ENCODE assay signal across 22 mouse cellular contexts in genomic region chr9:114534747-114535517, GRCm38 (mm10). TPM values are rescaled to one million over a fixed set of nuclear protein-coding genes. Genes with fewer than 3 reads are reported as not detected.
A peak's percentile ranks its signal among the peaks of the same experiment; 100 is the strongest.
DNase-seq lines count a peak whose midpoint lies in the region; ATAC-seq and TF ChIP-seq lines count a peak whose summit lies in the region.
"Had no signal": no experiment of that assay in that cellular context is flagged by ENCODE, and none has a peak within 500 bp of the region (broad histone marks: within the 10 kb centered on the region; RNA-seq: fewer than 3 reads in every experiment).

No protein-coding gene starts in this region.

- no peak overlapping the region for H3K4me2 ChIP-seq in hindbrain, embryonic 14.5 days (replicated peaks)
- H3K4me2 ChIP-seq: forebrain, embryonic 12.5 days had no signal

- H3K4me1 ChIP-seq in hindbrain, embryonic 10.5 days (replicated peaks) = peaks cover 96% of the 10 kb centered on the region
- 0 out of 2 replicates have a peak, but pooled peaks cover 6% of the 10 kb centered on the region for H3K4me1 ChIP-seq in hindbrain, embryonic 14.5 days (replicated peaks; ENCODE audit: control insufficient read depth, insufficient read depth, low read length)
- H3K4me1 ChIP-seq in E14TG2a.4 (replicated peaks; ENCODE audit: low read depth, low read length) = peaks cover 100% of the 10 kb centered on the region

- 76% methylated on average over 9 of the region's 9 CpGs for WGBS in hindbrain, embryonic 10.5 days
- WGBS in hindbrain, embryonic 14.5 days = 82% methylated on average over 9 of the region's 9 CpGs

- H3K4me3 ChIP-seq in hindbrain, embryonic 10.5 days = no peak overlapping the region
- no peak overlapping the region for H3K4me3 ChIP-seq in hindbrain, embryonic 14.5 days (replicated peaks; ENCODE audit: low read length)
- peak overlapping the region; percentile 50 for H3K4me3 ChIP-seq in E14TG2a.4 (replicated peaks; ENCODE audit: low read length)
- H3K4me3 ChIP-seq: forebrain, embryonic 12.5 days; gastrocnemius, adult 2 months had no signal

- H3K9ac ChIP-seq in hindbrain, embryonic 14.5 days = no peak overlapping the region
- H3K9ac ChIP-seq: forebrain, embryonic 12.5 days had no signal

- H3K27me3 ChIP-seq in hindbrain, embryonic 10.5 days (ENCODE audit: insufficient read depth, poor library complexity, severe bottlenecking) = no peaks in the 10 kb centered on the region
- no peaks in the 10 kb centered on the region for H3K27me3 ChIP-seq in hindbrain, embryonic 14.5 days (ENCODE audit: control insufficient read depth, insufficient read depth, low read length)
- H3K27me3 ChIP-seq in E14TG2a.4 (ENCODE audit: insufficient read depth, low read length) = no peaks in the 10 kb centered on the region

- intact Hi-C loops in left cerebral cortex, postnatal 25 days (cut with DNase I) = no loop called here
- intact Hi-C loops in left cerebral cortex, postnatal 4 days (cut with DNase I) = no loop called here

- no peaks in the 10 kb centered on the region for H3K36me3 ChIP-seq in hindbrain, embryonic 10.5 days
- H3K36me3 ChIP-seq in hindbrain, embryonic 14.5 days (replicated peaks; ENCODE audit: control insufficient read depth, insufficient read depth) = no peaks in the 10 kb centered on the region
- H3K36me3 ChIP-seq in E14TG2a.4 (ENCODE audit: insufficient read depth, low read length) = peaks cover 79% of the 10 kb centered on the region
- H3K36me3 ChIP-seq: forebrain, embryonic 12.5 days had no signal

- no peak for ATAC-seq in hindbrain, embryonic 14.5 days (ENCODE audit: low FRiP score)
- ATAC-seq: activated CD4-positive, CD25-positive, alpha-beta regulatory T cell, adult 4 months had no signal

- no peaks in the 10 kb centered on the region for H3K9me3 ChIP-seq in hindbrain, embryonic 10.5 days
- no peaks in the 10 kb centered on the region for H3K9me3 ChIP-seq in hindbrain, embryonic 14.5 days (ENCODE audit: control insufficient read depth, low read length)
- H3K9me3 ChIP-seq in E14TG2a.4 (ENCODE audit: low read length) = no peaks in the 10 kb centered on the region
- H3K9me3 ChIP-seq: forebrain, embryonic 12.5 days had no signal

- H3K27ac ChIP-seq in hindbrain, embryonic 10.5 days = peak overlapping the region; percentile 71
- no peak overlapping the region for H3K27ac ChIP-seq in hindbrain, embryonic 14.5 days
- H3K27ac ChIP-seq: forebrain, embryonic 12.5 days; gastrocnemius, adult 2 months had no signal

- TF ChIP-seq CTCF in E14TG2a.4 (conservative IDR thresholded peaks at IDR 0.05; ENCODE audit: low read length) = peak; percentile 55

- no peak for DNase-seq in hindbrain, embryonic 10.5 days (ENCODE audit: low spot score)
- DNase-seq in hindbrain, embryonic 14.5 days (ENCODE audit: low spot score) = no peak
- DNase-seq in left cerebral cortex, postnatal 25 days (ENCODE audit: low spot score in 2 of 2) = peak; percentile 6 to 73
- no peak for DNase-seq in left cerebral cortex, postnatal 4 days
- DNase-seq in ES-CJ7 (ENCODE audit: low read depth, low spot score) = peak; percentile 61
- DNase-seq in adrenal gland, adult 18-20 months (ENCODE audit: low spot score in 2 of 2) = no peak
- no peak for DNase-seq in spleen, adult 18-20 months
- DNase-seq: adrenal gland, postnatal 25 days; cerebellum, adult 9-11 months; gastrocnemius, adult 2 months; lung, postnatal 36 days; thymus, adult 18-20 months had no signal

RNA-seq across cellular contexts. Expression of gene C130032M10Rik, which starts 19.4 kb away (rescaled TPM):
- 0.38 and 1.9 TPM in 2 replicates for polyA plus RNA-seq in hindbrain, embryonic 10.5 days (2016; fragmentation: Nextera tagmentation; extraction: Ambion mirVana)
- polyA plus RNA-seq in hindbrain, embryonic 14.5 days (2014; fragmentation: Nextera tagmentation; extraction: Ambion mirVana) = not detected in 2 replicates
- total RNA-seq in left cerebral cortex, postnatal 25 days (2021) = not detected
- total RNA-seq in left cerebral cortex, postnatal 4 days (2021) = not detected
- not detected for total RNA-seq in adrenal gland, adult 18-20 months (2021)
- total RNA-seq: adrenal gland, postnatal 25 days; gastrocnemius, adult 2 months; granulocyte monocyte progenitor cell, adult 5-6 weeks had no signal
- polyA plus RNA-seq: activated CD4-positive, CD25-positive, alpha-beta regulatory T cell, adult 4 months; forebrain, embryonic 12.5 days; hindbrain, embryonic 11.5 days; intestine, embryonic 14.5 days; liver, embryonic 16.5 days; neural tube, embryonic 14.5 days; small intestine, adult 2 months had no signal

RNA-seq across cellular contexts. Expression of gene Trim71, which starts 29.2 kb away (rescaled TPM):
- polyA plus RNA-seq in hindbrain, embryonic 10.5 days (2016; fragmentation: Nextera tagmentation; extraction: Ambion mirVana) = 3.8 and 8.3 TPM in 2 replicates
- 0.29 and 0.31 TPM in 2 replicates for polyA plus RNA-seq in hindbrain, embryonic 14.5 days (2014; fragmentation: Nextera tagmentation; extraction: Ambion mirVana)
- under 1 TPM; 0.69 TPM for total RNA-seq in left cerebral cortex, postnatal 25 days (2021)
- under 1 TPM; 0.06 to 0.14 TPM for total RNA-seq in left cerebral cortex, postnatal 4 days (2021)
- total RNA-seq in adrenal gland, adult 18-20 months (2021) = not detected
- total RNA-seq: gastrocnemius, adult 2 months; granulocyte monocyte progenitor cell, adult 5-6 weeks had no signal
- polyA plus RNA-seq: heart, embryonic 14.5 days; small intestine, adult 2 months had no signal

RNA-seq across cellular contexts. Expression of gene Ccr4, which starts 30.2 kb away (rescaled TPM):
- polyA plus RNA-seq in hindbrain, embryonic 10.5 days (2016; fragmentation: Nextera tagmentation; extraction: Ambion mirVana) = 0.07 TPM in 1 of 2 replicates, not detected in the other
- polyA plus RNA-seq in hindbrain, embryonic 14.5 days (2014; fragmentation: Nextera tagmentation; extraction: Ambion mirVana) = not detected in 2 replicates
- total RNA-seq in left cerebral cortex, postnatal 25 days (2021) = not detected
- total RNA-seq in left cerebral cortex, postnatal 4 days (2021) = not detected
- not detected for total RNA-seq in adrenal gland, adult 18-20 months (2021)
- total RNA-seq: adrenal gland, postnatal 25 days; gastrocnemius, adult 2 months; granulocyte monocyte progenitor cell, adult 5-6 weeks had no signal
- polyA plus RNA-seq: forebrain, embryonic 12.5 days; heart, embryonic 14.5 days; hindbrain, embryonic 11.5 days; liver, embryonic 16.5 days; neural tube, embryonic 14.5 days had no signal

Comparison
In these comparisons a context has a peak if more than half of its experiments do, and no peak if none do; other contexts are left out.
1. DNase-seq: peak in left cerebral cortex, postnatal 25 days (2 of 2) and ES-CJ7 (single experiment); none in hindbrain, embryonic 10.5 days (single experiment), hindbrain, embryonic 14.5 days (single experiment), left cerebral cortex, postnatal 4 days (single experiment), adrenal gland, adult 18-20 months (0 of 2) and spleen, adult 18-20 months (0 of 2).